Mouse (Mus musculus) brain, embryonic 14.5 days (tissue): ENCODE data around the gene Utp14b.

Experiments used
- CTCF ChIP-seq: fragments of 200-500 bp; IDR thresholded peaks from 2 replicates; pipeline ENCODE4 v1.5.1; 2012; ENCODE audit warnings: inconsistent platforms, mild to moderate bottlenecking, moderate library complexity, borderline replicate concordance; ENCODE audit not compliant: insufficient read depth, insufficient read length; ENCODE audit errors: extremely low read depth
- POLR2A ChIP-seq: fragments of 200-500 bp; IDR thresholded peaks from 2 replicates; pipeline ENCODE4 v1.6.1; 2012; ENCODE audit warnings: mild to moderate bottlenecking, inconsistent platforms, borderline replicate concordance; ENCODE audit not compliant: poor library complexity, insufficient read depth, insufficient read length, severe bottlenecking; ENCODE audit errors: extremely low read depth

GRCm38 (mm10) chr1:78634486-78634885 is 23.4 kb upstream of the Utp14b start:
- TF ChIP-seq CTCF: no peak
- no peak for TF ChIP-seq POLR2A
